Mouse (Mus musculus): Measurements from ENCODE around the gene Ddx17. TPM values are rescaled to one million over a fixed set of nuclear protein-coding genes. Genes with fewer than 3 reads are reported as not detected.
A peak's percentile ranks its signal among the peaks of the same experiment; 100 is the strongest.

The Ddx17 gene
- 342 and 345 TPM in 2 replicates for polyA plus RNA-seq (2012; rRNA removed)

DNA sequence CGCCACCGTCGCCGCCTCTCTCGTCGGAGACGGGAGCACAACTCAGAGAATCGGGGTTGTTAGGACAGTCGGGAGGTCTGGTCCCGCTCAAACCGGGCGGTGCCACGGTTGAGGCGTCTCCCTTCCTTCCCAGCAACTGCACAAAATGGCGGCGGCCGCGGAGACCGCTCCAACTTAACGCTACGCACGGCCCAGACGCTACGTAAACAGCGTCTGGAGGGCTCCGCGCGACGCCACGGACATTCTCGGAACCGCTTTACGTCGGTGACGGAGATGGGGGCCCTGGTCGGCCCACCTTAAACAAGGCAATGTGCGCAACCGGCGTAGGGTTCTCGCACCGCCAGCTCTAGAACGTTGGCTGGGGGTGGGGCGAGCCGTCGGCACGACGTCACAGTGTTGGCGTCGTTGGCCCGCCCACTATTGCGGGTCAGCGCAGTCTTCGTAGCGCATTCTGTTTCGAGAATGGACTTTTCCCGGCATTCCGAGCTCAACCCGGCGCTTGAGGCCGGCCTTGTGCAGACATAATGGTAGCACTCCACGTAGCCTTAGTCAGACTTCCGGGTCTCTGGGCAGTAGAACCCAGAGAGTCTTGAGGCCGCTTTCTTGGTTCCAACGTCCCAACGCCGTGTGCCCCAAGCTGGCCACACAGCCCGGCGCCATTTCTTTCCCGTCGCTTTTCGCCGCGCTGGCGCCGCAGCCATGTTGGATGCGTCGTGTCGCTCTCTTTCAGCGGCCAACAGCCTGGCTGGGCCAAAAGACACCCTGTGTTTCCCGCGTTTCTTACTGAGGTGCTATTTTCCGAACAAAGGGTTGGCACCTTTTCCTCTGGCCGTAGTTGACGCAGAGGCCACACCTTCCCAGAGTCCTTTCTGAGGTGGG, at the start of gene Ddx17:
Gene Ddx17 (minus strand): TSS at position 332 of the 879 bp plus-strand sequence.
- DNase-seq (ENCODE audit: low read depth): peak; percentile 59

DNA sequence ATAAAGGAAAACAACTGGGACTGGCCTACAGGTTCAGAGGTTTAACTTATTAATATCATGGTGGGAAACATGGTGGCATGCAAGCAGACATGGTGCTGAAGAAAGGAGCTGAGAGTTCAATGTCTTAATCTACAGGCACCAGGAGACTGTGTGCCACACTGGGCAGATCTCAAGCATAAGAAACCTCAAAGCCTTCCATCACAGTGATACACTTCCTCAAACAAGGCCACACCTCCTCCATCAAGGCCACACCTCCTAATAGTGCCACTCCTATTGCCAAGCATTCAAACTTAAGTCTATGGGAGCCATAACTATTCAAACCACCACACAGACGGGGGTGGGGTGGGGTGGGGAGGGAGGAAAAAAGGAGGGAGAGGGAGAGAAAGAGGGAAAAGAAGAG, 35.0 kb upstream of the Ddx17 start:
- no peak for DNase-seq (ENCODE audit: low read depth)

DNA sequence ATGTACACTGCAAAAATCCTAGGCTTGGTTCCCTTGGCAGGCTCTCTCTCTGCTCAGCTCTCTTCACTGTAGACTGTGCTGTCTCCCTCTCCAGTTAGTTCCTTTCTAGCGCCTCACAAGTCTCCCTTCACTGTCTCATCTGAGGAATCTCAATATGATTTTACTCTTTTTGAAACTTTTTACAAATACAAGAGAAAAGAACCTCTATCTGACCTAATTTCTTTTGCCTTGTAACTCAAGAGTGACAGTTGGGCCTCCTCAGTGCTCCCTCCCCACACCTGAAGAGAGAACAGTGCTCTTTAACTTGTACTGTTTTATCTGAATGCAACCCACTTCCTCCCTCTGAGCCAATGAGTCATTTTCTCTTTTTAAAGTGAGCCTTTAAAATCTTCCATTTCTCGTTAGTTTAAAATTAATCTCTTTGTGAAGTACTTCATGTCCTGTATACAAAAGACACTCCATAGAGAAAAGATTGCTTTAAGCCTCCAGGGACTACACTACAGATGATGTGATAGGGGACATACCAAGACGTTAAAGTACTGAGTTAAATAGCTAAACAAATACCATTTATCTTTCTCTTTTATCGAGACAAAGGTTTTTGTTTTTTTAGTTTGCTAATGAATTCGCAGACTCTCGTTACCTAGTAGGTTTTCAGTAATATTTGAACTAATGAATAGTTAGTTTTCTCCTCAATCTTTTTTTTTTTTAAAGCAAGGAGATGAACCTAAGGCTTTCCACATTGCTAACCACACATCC, 31.3 kb upstream of the Ddx17 start:
- DNase-seq (ENCODE audit: low read depth): no peak

- DNase-seq (ENCODE audit: low read depth): no peak
These were observed 30.4 kb upstream of the Ddx17 start for GRCm38 (mm10) chr15:79576947-79577346.

- no peak for DNase-seq (ENCODE audit: low read depth)
These were observed 29.1 kb upstream of the Ddx17 start for GRCm38 (mm10) chr15:79575543-79576222.

- no peak for DNase-seq (ENCODE audit: low read depth)
These were observed 15.9 kb upstream of the Ddx17 start for GRCm38 (mm10) chr15:79562417-79562816.

- DNase-seq (ENCODE audit: low read depth): no peak
These were observed 13.1 kb upstream of the Ddx17 start for GRCm38 (mm10) chr15:79559649-79560048.

GRCm38 (mm10) chr15:79552566-79552965, 6.0 kb upstream of the Ddx17 start:
- DNase-seq (ENCODE audit: low read depth): no peak

DNA sequence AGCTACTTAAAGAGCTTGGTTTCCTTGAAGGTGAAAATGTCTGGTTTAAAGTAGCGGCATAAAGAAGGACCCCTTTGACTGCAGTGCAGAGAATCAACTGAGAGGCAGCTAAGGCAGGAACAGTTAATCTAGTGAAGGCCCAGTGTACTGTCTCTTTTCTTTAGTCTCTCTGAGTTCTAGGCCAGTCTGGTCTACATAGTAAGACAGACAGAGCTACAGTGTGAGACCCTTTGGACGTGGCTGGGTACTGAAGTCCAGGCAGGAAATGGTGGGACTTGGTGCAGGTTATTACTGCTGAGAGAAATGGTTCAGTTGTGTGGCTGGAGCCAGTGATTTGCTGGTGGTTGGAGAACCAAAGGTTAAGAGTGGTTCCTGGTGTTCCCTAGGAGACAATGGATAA, 1.7 kb upstream of the Ddx17 start:
- no peak for DNase-seq (ENCODE audit: low read depth)

DNA sequence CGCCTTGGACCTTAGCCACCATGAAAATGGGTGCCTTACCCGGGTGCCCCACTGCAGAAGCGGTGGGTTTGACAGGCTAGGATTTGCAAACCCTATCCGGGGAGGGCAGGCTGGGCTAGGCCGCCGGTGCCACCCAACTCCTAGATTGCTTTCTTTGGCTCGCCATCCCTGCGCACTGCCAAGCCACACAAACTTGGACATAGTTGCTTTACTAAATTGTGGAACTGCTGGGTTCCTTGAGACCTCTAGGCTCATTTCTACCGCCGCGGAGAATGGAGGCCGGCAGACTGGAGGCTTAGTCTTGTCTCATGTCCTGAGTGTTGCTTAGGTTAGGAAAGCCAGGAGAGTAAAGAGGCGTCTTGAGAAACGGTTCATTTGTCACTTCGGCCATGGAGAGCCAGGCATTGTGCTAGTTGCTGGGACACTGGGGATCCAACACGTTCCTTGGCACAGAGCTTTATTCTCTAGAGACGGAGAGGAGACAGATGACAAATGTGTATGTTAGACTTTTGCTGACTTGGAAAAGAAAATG, 814 bp upstream of the Ddx17 start:
- DNase-seq (ENCODE audit: low read depth): peak; percentile 63

DNA sequence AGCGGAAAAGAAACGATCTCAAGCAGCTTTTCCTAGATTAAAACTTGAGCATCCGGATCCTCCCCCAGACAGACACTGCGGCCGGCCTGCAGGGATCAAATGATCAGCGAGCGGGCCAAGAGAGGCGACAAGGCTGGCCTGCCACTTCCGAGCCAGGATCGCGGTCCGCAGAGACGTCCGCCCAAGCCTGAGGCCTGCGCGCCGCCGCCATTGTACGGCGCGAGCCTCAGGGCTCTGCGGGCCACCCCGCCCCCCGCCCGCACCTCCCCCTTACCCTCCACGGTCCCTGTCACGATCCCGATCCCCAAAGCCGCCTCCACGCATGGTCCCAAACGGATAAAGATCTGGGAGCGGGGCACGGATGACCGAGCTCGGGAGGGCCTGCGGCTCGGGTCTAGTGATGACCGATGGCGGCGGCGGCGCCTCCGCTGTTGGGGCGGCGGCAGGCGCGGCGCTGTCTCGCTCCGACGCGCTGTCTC, 581 bp downstream of the Ddx17 start:
- no peak for DNase-seq (ENCODE audit: low read depth)

GRCm38 (mm10) chr15:79545496-79545895, 1.0 kb downstream of the Ddx17 start:
- no peak for DNase-seq (ENCODE audit: low read depth)

- no peak for DNase-seq (ENCODE audit: low read depth)
These were observed 2.6 kb downstream of the Ddx17 start for GRCm38 (mm10) chr15:79543968-79544367.

DNA sequence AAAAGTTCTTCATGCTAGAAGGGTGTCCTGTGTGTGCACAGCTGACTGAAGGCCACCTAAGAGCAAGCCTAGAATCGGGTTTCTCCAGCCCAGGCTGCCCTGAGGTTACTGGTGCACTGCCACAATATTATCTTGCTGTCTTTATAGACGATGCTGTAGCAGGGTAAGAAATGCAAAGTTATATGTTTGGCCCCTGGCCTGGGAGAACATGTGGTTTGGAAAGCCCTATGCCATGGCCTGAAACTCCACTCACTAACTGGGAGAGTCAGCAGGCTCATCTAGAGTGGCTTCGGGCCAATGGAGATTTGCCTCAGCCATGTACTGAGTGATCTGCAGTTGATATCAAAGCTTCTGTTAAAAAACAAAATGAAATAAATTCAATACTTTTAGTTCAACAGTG, 12.7 kb downstream of the Ddx17 start:
- no peak for DNase-seq (ENCODE audit: low read depth)

- no peak for DNase-seq (ENCODE audit: low read depth)
These were observed 16.6 kb downstream of the Ddx17 start for GRCm38 (mm10) chr15:79529935-79530334.

- peak; percentile 82 for DNase-seq (ENCODE audit: low read depth)
These were observed 18.4 kb downstream of the Ddx17 start for GRCm38 (mm10) chr15:79527991-79528639.

- no peak for DNase-seq (ENCODE audit: low read depth)
These were observed 19.3 kb downstream of the Ddx17 start for GRCm38 (mm10) chr15:79527192-79527591.

GRCm38 (mm10) chr15:79525979-79526768, 20.4 kb downstream of the Ddx17 start:
- DNase-seq (ENCODE audit: low read depth): peak; percentile 76

- DNase-seq (ENCODE audit: low read depth): no peak
These were observed 21.0 kb downstream of the Ddx17 start for GRCm38 (mm10) chr15:79525564-79525963.

DNA sequence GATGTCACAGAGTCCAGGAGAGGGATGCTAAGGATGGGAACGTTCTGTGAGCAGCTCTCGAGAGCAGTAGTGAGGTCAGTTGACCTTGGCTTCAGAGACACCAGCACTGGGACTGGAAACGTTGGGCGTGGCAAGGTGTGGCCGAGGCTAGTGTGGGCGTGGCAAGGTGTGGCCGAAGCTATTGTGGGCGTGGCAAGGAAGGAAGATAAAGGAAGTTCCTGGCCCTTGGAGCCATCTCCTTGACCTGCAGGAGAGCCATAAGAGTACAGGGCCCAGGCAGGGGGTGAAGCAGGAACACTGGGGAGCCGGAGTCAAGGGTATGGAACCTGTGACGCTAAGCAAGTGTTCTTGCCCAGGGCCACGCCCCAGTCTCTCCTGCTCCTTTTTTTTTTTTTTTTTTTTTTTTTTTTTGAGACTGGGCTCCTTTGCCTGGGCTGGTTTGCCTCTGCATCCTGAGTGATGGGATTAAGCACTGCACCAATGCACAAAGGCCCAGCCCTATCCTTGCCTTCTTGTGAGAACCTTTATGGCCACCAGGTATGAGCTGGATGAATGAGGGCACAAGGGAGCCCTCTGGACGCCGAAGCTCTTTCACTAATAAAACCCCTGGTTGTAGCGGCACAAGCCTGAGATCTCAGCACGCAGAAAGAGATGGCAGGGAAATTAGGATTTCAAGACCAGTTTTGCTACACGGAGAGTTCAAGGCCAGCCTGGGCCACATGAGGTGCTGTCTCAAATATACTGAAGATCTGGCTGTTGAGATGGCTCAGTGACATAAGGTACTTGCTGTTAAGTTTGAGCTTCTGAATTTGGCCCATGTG, 26.9 kb downstream of the Ddx17 start:
- no peak for DNase-seq (ENCODE audit: low read depth)

Measured in gonadal fat pad, adult 2 months (tissue).